Mouse (Mus musculus) thymus, postnatal 10 days (tissue): ENCODE data around the gene Fam69a.
"Not testable (repeated sequence)": the region's sequence is repeated elsewhere in the genome, so short reads cannot be mapped to it uniquely, and the experiment has no call there.

Experiments
- DNase-seq, 2 experiments: peaks; one replicate each; pipeline ENCODE4 v3.0.0; 2021; ENCODE audit warnings: low spot score in 2 of 2

The Fam69a gene

GRCm38 (mm10) chr5:107982016-107982415 lies 4.9 kb downstream of the Fam69a start:
- DNase-seq: no peak

DNA sequence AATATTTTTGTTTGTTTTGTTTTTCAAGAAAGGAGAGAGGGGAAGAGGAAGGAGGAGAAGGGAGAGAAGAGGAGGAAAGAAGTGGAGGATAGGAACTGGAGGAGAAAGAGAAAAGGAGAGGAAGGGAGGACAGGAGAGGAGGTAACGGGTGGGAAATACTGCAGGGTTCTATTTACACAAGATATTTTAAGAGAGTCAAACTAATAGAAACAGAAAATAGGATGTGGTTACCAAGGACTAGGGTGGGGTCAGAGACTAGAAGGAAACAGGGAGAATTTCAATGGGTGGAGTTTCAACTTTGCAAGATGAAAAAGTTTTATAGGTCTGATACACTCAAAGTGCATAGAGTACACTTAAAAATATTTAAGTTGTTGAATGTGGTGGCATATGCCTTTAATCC lies 7.0 kb downstream of the Fam69a start:
- no peak for DNase-seq

DNA sequence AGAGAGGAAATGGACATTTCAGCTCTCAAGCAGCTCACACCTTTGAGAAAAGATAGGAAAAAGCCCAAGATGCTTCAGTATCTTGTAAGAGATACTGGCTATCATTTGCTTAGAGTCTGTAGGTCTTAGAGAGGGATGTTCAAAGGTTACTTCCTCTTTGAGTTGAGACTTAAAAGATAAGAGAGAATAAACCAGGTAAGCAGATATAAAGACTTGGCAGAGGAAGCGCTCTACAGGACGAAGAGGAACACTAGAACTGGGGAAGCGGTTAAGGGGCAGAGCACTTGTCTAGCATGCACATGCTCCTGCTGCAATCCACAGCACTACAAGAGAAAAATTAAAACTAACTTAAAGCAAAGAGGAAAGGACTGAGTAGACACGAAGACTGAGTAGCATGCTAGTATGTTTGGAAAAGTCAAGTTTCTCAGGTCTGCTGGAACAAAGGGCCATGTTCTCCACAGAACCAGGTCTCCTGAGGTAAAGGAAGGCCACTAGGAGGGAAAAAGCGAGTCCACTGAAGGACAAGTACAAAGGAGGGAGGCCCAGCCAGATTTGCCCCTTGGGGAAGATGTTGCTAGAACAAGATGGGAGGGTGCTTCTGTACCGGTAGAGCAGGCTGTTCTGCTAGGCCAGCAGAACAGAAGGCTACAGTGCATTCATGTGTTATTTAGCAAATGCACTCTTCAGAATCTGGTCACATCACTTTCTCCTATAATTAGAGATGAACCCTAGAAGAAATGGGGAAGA lies 8.4 kb downstream of the Fam69a start:
- DNase-seq: peak in 1 of 2 experiments; percentile 28

DNA sequence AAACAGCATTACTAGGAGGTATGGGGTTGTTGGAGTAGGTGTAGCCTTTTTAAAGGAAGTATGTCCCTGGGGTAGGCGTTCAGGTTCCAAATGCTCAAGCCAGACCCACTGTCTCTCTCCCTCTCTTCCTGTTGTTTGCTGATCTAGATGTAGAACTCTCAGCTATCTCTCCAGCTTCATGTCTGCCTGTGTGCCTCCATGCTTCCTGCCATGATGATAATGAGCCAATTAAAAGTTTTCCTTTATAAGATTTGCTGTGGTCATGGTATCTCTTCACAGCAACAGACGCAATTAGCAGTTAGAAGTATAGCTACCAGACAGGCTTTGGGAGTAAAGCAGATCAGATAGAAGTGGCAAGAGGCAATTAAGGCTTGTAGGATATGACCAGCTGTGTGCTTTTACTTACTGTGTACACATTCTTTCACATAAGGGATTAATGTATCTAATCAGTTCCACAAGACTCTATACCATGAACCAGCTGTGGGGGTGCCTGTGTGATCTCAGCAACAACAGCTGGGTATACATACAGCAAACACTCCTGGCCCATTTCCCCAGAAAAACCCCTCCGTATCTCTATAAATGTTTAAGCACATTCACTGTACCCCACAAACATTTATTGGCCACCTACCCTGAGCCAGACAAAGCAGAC lies 9.1 kb downstream of the Fam69a start:
- no peak for DNase-seq

DNA sequence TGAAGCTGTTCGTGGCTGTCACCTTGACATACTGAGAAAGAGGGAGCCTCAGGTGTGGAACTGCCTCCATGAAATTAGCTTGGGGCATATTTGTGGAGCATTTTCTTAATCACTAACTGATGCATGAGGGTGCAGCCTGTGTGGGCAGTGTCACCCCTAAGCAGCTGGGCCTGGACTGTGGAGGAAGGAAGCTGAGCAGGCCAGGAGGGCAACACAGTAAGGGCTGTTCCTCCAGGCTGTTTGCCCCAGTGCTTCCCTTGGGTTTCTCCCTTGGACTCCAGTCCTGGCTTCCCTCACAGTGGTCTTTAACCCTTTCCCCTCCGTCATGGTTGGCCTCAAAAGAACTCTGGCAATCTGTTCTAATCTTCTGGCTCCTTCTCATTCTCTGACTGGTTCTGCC lies 13.6 kb downstream of the Fam69a start:
- DNase-seq: no peak

- no peak for DNase-seq
These were observed 14.2 kb downstream of the Fam69a start for GRCm38 (mm10) chr5:107972444-107973272.

DNA sequence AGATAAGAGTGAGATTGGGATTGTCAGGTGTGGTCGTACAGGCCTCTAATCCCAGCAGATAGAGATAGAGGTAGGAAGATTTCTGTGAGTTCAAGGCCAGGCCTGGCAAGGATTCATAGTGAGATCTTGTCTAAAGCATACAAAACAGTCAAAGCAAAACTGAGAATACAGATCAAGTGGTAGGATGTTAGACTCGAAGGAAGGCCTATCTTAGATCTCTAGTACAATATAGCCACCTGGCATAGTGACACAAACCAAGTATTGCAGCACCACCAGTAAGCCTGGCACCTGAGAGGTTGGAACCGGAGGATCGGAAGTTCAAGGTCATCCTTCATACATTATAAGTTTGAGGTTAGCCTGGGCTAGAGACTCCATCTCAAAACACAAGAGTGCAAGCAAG lies 15.8 kb downstream of the Fam69a start:
- no peak for DNase-seq

- not testable (repeated sequence) for DNase-seq
These were observed 17.1 kb downstream of the Fam69a start for GRCm38 (mm10) chr5:107969818-107970217.

- no peak for DNase-seq
These were observed 18.8 kb downstream of the Fam69a start for GRCm38 (mm10) chr5:107968079-107968478.

- no peak for DNase-seq
These were observed 19.9 kb downstream of the Fam69a start for GRCm38 (mm10) chr5:107966841-107967457.

DNA sequence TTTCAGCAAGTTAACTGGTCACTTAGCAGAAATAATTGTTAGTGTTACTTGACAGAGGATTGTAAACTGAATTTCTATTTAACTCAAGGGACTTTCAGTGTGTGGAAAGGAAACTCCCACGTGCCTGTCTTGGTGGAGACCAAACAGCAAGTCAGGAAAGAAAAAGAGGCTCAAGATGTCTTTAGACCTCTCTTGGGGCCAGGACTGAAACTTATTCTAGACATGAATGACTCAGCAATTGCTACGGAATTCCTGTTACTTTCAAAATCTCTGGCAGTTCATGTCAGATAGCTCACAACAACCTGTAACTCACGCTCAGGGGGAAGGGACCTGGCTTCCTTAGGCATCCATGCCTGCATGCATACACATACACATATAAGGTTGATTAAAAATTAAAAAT lies 20.7 kb downstream of the Fam69a start:
- no peak for DNase-seq

DNA sequence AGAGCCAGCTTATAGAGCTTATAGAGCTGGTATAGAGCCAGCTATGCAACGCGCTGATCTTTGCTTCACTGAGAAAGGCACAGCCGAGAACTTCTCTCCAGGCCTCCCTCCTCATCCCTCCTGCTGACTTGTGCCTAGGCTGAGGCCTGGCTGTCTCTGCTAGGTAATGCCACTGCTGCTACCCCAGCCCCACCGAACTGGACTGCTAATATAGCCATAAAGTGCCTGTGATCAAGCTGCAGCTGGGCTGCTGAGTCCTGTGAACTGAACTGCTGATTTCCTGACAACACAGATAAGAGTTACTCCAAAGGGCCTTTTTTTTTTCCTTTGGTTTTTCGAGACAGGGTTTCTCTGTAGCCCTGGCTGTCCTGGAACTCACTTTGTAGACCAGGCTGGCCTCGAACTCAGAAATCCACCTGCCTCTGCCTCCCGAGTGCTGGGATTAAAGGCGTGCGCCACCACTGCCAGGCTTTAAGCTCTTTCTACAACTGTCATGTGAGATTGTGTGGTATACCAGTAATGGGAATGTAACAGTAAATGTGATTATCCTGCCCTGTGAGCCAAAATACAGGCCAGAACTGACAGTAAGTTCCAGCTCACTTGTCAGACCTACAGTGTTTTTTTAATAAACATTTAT lies 21.4 kb downstream of the Fam69a start:
- no peak for DNase-seq

DNA sequence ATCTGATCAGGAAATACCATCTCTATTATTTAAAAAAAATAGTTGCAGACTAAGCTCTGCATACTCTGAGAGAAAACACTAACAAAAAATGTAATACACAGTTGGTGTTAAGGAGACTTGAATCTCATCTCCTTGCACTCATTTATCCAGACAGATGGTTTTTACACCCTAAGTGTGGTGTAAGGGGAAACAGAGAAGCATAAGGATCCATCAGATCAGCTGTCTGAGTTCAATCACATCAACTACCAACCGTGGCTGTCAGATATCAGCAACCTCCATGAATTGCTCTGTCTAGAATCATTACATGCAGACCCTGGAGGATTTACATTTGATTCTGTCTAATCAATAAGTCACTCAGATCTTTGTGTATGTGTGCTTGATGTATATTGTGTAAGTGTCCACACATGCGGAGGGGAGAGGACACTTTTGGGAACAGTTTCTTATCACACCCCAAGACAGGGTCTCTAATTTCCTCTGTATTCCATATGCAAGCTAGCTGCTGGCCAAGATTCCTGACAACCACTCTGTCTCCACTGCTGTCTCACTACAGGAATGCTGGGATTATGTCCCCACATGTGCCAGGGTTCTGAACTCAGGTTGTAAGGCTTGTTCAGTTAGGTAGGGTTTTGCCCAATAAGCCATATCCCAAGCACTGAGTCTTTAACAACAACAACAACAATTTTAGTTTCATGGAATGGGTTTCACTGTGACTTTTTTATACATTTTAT lies 22.7 kb downstream of the Fam69a start:
- no peak for DNase-seq

GRCm38 (mm10) chr5:107961438-107962251 lies 25.2 kb downstream of the Fam69a start:
- peak in 1 of 2 experiments; percentile 27 for DNase-seq

- DNase-seq: no peak
These were observed 26.2 kb downstream of the Fam69a start for GRCm38 (mm10) chr5:107960532-107961202.

DNA sequence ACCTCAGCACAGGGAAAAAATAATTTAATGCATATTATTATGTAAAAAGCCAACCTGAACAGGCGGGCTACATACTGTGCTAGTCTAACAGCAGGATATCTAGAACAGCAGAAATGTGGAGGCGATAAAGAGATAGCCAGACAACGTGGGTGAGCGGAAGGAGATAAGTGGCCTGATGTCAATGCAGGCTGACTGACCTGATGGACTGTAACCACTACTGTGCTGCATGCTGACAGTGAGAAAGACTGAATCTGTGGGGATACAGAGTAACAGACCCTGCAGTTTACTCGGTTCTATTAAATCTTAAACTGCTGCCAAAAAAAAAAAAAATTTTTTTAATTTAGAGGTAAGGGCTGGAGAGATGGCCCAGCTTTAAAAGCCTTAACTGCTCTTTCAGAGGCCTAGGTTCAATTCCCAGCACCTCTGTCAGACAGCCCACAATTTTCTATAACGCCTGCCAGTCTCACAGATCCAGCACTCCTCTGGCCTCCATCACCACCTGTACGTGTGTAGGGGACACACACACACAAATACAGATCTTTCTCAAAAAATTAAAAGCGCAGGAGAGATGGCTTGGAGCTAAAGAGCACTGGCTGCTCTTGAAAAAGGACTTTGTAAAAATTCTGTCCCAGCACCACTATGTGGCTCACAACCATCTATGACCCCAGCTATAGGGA lies 27.1 kb downstream of the Fam69a start:
- no peak for DNase-seq

GRCm38 (mm10) chr5:107950643-107951042 lies 36.2 kb downstream of the Fam69a start:
- DNase-seq: no peak

DNA sequence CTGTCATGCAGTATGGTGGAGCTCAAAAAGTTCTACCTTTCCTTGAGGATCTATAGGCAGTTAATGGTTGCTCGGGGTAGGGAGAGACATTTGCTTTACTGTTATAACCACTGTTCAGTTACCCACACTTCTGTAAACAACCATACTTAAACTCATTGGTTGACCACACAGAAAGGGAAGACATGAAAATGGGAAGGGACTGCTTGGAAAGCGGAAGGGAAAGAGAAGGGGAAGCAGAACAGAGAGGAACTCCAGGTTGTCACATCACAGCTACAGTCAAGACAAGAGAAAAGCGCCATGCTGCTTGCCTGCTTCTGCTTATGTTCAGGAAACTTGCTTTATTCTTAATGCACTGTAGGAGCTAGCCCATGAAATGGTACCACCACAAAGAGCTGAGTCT lies 37.3 kb downstream of the Fam69a start:
- DNase-seq: no peak

GRCm38 (mm10) chr5:107948899-107949298 lies 38.0 kb downstream of the Fam69a start:
- no peak for DNase-seq
